ENCODE assay signal across 30 mouse cellular contexts in genomic region chr5:106512423-106513089, GRCm38 (mm10). TPM values are rescaled to one million over a fixed set of nuclear protein-coding genes. Genes with fewer than 3 reads are reported as not detected.
DNase-seq lines count a peak whose midpoint lies in the region; ATAC-seq and TF ChIP-seq lines count a peak whose summit lies in the region.
"Had no signal": no experiment of that assay in that cellular context is flagged by ENCODE, and none has a peak within 500 bp of the region (broad histone marks: within the 10 kb centered on the region; RNA-seq: fewer than 3 reads in every experiment).

No protein-coding gene starts in this region.

- no peak overlapping the region for H3K4me2 ChIP-seq in forebrain, embryonic 13.5 days
- H3K4me2 ChIP-seq in hindbrain, embryonic 15.5 days = no peak overlapping the region
- no peak overlapping the region for H3K4me2 ChIP-seq in hindbrain, embryonic 12.5 days (replicated peaks)
- no peak overlapping the region for H3K4me2 ChIP-seq in hindbrain, postnatal 0 days (ENCODE audit: low read depth, low read length)
- H3K4me2 ChIP-seq: heart, embryonic 15.5 days; liver, embryonic 13.5 days; midbrain, embryonic 15.5 days; neural tube, embryonic 13.5 days had no signal

- H3K9ac ChIP-seq in forebrain, embryonic 13.5 days = no peak overlapping the region
- H3K9ac ChIP-seq in hindbrain, embryonic 15.5 days = no peak overlapping the region
- no peak overlapping the region for H3K9ac ChIP-seq in hindbrain, embryonic 12.5 days
- H3K9ac ChIP-seq in hindbrain, postnatal 0 days (replicated peaks; ENCODE audit: low read length) = no peak overlapping the region
- H3K9ac ChIP-seq: heart, embryonic 15.5 days; liver, embryonic 13.5 days; midbrain, embryonic 15.5 days; neural tube, embryonic 13.5 days had no signal

- H3K4me1 ChIP-seq in forebrain, embryonic 13.5 days = 0 out of 2 replicates have a peak, but pooled peaks cover 7% of the 10 kb centered on the region
- no peaks in the 10 kb centered on the region for H3K4me1 ChIP-seq in forebrain, embryonic 10.5 days
- H3K4me1 ChIP-seq in hindbrain, embryonic 15.5 days (replicated peaks) = no peaks in the 10 kb centered on the region; the same call in 1 of the 2 replicates
- no peaks in the 10 kb centered on the region for H3K4me1 ChIP-seq in hindbrain, embryonic 12.5 days
- H3K4me1 ChIP-seq in hindbrain, postnatal 0 days (ENCODE audit: insufficient read depth, low read length) = no peaks in the 10 kb centered on the region
- H3K4me1 ChIP-seq: heart, embryonic 15.5 days; liver, embryonic 13.5 days; midbrain, embryonic 15.5 days; neural tube, embryonic 13.5 days had no signal

- no peak overlapping the region for H3K4me3 ChIP-seq in forebrain, embryonic 13.5 days
- H3K4me3 ChIP-seq in forebrain, embryonic 10.5 days = no peak overlapping the region
- no peak overlapping the region for H3K4me3 ChIP-seq in hindbrain, embryonic 15.5 days
- H3K4me3 ChIP-seq in hindbrain, embryonic 12.5 days = no peak overlapping the region
- no peak overlapping the region for H3K4me3 ChIP-seq in hindbrain, postnatal 0 days (ENCODE audit: low read length)
- H3K4me3 ChIP-seq: heart, embryonic 15.5 days; liver, embryonic 13.5 days; midbrain, embryonic 15.5 days; myocyte; neural tube, embryonic 13.5 days had no signal

- no peaks in the 10 kb centered on the region for H3K36me3 ChIP-seq in forebrain, embryonic 13.5 days (ENCODE audit: poor library complexity, severe bottlenecking)
- H3K36me3 ChIP-seq in forebrain, embryonic 10.5 days (replicated peaks) = no peaks in the 10 kb centered on the region
- no peaks in the 10 kb centered on the region for H3K36me3 ChIP-seq in hindbrain, embryonic 15.5 days
- no peaks in the 10 kb centered on the region for H3K36me3 ChIP-seq in hindbrain, embryonic 12.5 days
- no peaks in the 10 kb centered on the region for H3K36me3 ChIP-seq in hindbrain, postnatal 0 days (ENCODE audit: insufficient read depth, low read length)
- H3K36me3 ChIP-seq: heart, embryonic 15.5 days; liver, embryonic 13.5 days; midbrain, embryonic 15.5 days; neural tube, embryonic 13.5 days had no signal

- H3K27ac ChIP-seq in forebrain, embryonic 13.5 days = no peak overlapping the region
- H3K27ac ChIP-seq in forebrain, embryonic 10.5 days = no peak overlapping the region
- no peak overlapping the region for H3K27ac ChIP-seq in hindbrain, embryonic 15.5 days (replicated peaks)
- no peak overlapping the region for H3K27ac ChIP-seq in hindbrain, embryonic 12.5 days
- H3K27ac ChIP-seq in hindbrain, postnatal 0 days = no peak overlapping the region
- H3K27ac ChIP-seq: heart, embryonic 15.5 days; liver, embryonic 13.5 days; midbrain, embryonic 15.5 days; neural tube, embryonic 13.5 days had no signal

- DNase-seq in forebrain, embryonic 10.5 days (ENCODE audit: extremely low spot score, low spot score) = no peak
- peak; percentile 88 for DNase-seq in brain, embryonic 14.5 days (ENCODE audit: low read depth)
- DNase-seq in hindbrain, postnatal 0 days (ENCODE audit: low spot score) = peak; percentile 79
- DNase-seq in right cerebral cortex, postnatal 4 days = no peak
- DNase-seq: adrenal gland, adult 2 months; cerebellum, adult 8-10 months; heart, postnatal 4 days; kidney, postnatal 36 days; liver, embryonic 13.5 days; lung, adult 2 months; lung, postnatal 14 days; retina, postnatal 1 day; right cerebral cortex, postnatal 25 days had no signal

- no peaks in the 10 kb centered on the region for H3K9me3 ChIP-seq in forebrain, embryonic 13.5 days (replicated peaks)
- no peaks in the 10 kb centered on the region for H3K9me3 ChIP-seq in forebrain, embryonic 10.5 days
- no peaks in the 10 kb centered on the region for H3K9me3 ChIP-seq in hindbrain, embryonic 15.5 days
- H3K9me3 ChIP-seq in hindbrain, embryonic 12.5 days (replicated peaks) = no peaks in the 10 kb centered on the region
- no peaks in the 10 kb centered on the region for H3K9me3 ChIP-seq in hindbrain, postnatal 0 days (ENCODE audit: low read length)
- H3K9me3 ChIP-seq: heart, embryonic 15.5 days; liver, embryonic 13.5 days; midbrain, embryonic 15.5 days; neural tube, embryonic 13.5 days had no signal

- no peak for TF ChIP-seq CTCF in brain, embryonic 14.5 days (IDR thresholded peaks at IDR 0.05; ENCODE audit: borderline replicate concordance, extremely low read depth, insufficient read depth, insufficient read length)
- TF ChIP-seq CTCF in hindbrain, postnatal 0 days (IDR thresholded peaks at IDR 0.05; ENCODE audit: low read depth) = no peak

- TF ChIP-seq POLR2A in brain, embryonic 14.5 days (IDR thresholded peaks at IDR 0.05; ENCODE audit: borderline replicate concordance, extremely low read depth, insufficient read depth, insufficient read length, poor library complexity, severe bottlenecking) = no peak

- ATAC-seq in forebrain, embryonic 13.5 days = peak; percentile 50
- peak; percentile 63; the same call in 1 of the 2 replicates for ATAC-seq in hindbrain, embryonic 15.5 days (ENCODE audit: low FRiP score, low read depth)
- ATAC-seq in hindbrain, embryonic 12.5 days (ENCODE audit: low FRiP score) = no peak
- peak; percentile 86 for ATAC-seq in hindbrain, postnatal 0 days
- ATAC-seq: intestine, embryonic 16.5 days; midbrain, embryonic 15.5 days had no signal

- WGBS in forebrain, embryonic 13.5 days = 60% methylated on average over 7 of the region's 7 CpGs
- 93% methylated on average over 7 of the region's 7 CpGs for WGBS in forebrain, embryonic 10.5 days
- 54% methylated on average over 7 of the region's 7 CpGs for WGBS in hindbrain, embryonic 15.5 days
- WGBS in hindbrain, embryonic 12.5 days = 77% methylated on average over 7 of the region's 7 CpGs
- 38% methylated on average over 7 of the region's 7 CpGs for WGBS in hindbrain, postnatal 0 days

- peaks cover 6% of the 10 kb centered on the region; the same call in 1 of the 2 replicates for H3K27me3 ChIP-seq in forebrain, embryonic 13.5 days
- H3K27me3 ChIP-seq in forebrain, embryonic 10.5 days (ENCODE audit: poor library complexity, severe bottlenecking) = 0 out of 2 replicates have a peak, but pooled peaks cover 4% of the 10 kb centered on the region
- 0 out of 2 replicates have a peak, but pooled peaks cover 2% of the 10 kb centered on the region for H3K27me3 ChIP-seq in hindbrain, embryonic 15.5 days
- H3K27me3 ChIP-seq in hindbrain, embryonic 12.5 days = no peaks in the 10 kb centered on the region
- H3K27me3 ChIP-seq in hindbrain, postnatal 0 days (ENCODE audit: insufficient read depth, low read length) = no peaks in the 10 kb centered on the region
- H3K27me3 ChIP-seq: heart, embryonic 15.5 days; liver, embryonic 13.5 days; midbrain, embryonic 15.5 days had no signal

RNA-seq across cellular contexts. Expression of gene Barhl2, which starts 54.6 kb away (rescaled TPM):
- 1.8 and 5.5 TPM in 2 replicates for polyA plus RNA-seq in forebrain, embryonic 13.5 days (2015; fragmentation: Nextera tagmentation; extraction: Ambion mirVana)
- 1.3 and 2.3 TPM in 2 replicates for polyA plus RNA-seq in forebrain, embryonic 10.5 days (2016; fragmentation: Nextera tagmentation; extraction: Ambion mirVana)
- polyA plus RNA-seq in hindbrain, embryonic 15.5 days (2015; fragmentation: Nextera tagmentation; extraction: Ambion mirVana) = 1.6 and 2.2 TPM in 2 replicates
- polyA plus RNA-seq in hindbrain, embryonic 12.5 days (2016; fragmentation: Nextera tagmentation; extraction: Ambion mirVana) = 1.3 and 1.4 TPM in 2 replicates
- polyA plus RNA-seq in brain, embryonic 14.5 days (2012; rRNA removed) = 18.0 and 26.0 TPM in 2 replicates
- total RNA-seq in hindbrain, postnatal 0 days (2014; rRNA removed) = 11.4 and 14.9 TPM in 2 replicates
- 1.6 and 2.1 TPM in 2 replicates for polyA plus RNA-seq in hindbrain, postnatal 0 days (2015; fragmentation: Nextera tagmentation; extraction: Ambion mirVana)
- total RNA-seq: adrenal gland, adult 2 months; adrenal gland, postnatal 4 days; common myeloid progenitor, adult 5-6 weeks; gastrocnemius, adult 18-20 months; gastrocnemius, postnatal 4 days; heart, postnatal 4 days; megakaryocyte-erythroid progenitor cell, adult 5-6 weeks; MEL had no signal
- polyA plus RNA-seq: adrenal gland, adult 2 months; heart, embryonic 15.5 days; intestine, embryonic 16.5 days; kidney, embryonic 14.5 days; liver, embryonic 13.5 days; lung, adult 2 months; myocyte; spleen, adult 2 months; urinary bladder, adult 2 months had no signal

Comparison
In these comparisons a context has a peak if more than half of its experiments do, and no peak if none do; other contexts are left out.
1. DNase-seq: peak in brain, embryonic 14.5 days (single experiment) and hindbrain, postnatal 0 days (single experiment); none in forebrain, embryonic 10.5 days (single experiment) and right cerebral cortex, postnatal 4 days (single experiment).